Mouse (Mus musculus): ENCODE results near the gene Olfr313.

GRCm38 (mm10) chr11:58849731-58850130 lies 34.9 kb downstream of the Olfr313 start:
- TF ChIP-seq CTCF (IDR thresholded peaks at IDR 0.05; ENCODE audit: low read depth) (no peak), EP300 (IDR thresholded peaks at IDR 0.05; ENCODE audit: low read depth) (no peak)
